In genomic region chr19:58733216-58733615, GRCm38 (mm10) we compare ENCODE assay signal across 26 mouse cellular contexts. TPM values are rescaled to one million over a fixed set of nuclear protein-coding genes. Genes with fewer than 3 reads are reported as not detected.
DNase-seq lines count a peak whose midpoint lies in the region; ATAC-seq and TF ChIP-seq lines count a peak whose summit lies in the region.
"Had no signal": no experiment of that assay in that cellular context is flagged by ENCODE, and none has a peak within 500 bp of the region (broad histone marks: within the 10 kb centered on the region; RNA-seq: fewer than 3 reads in every experiment).

No protein-coding gene starts in this region.

- no peak overlapping the region for H3K9ac ChIP-seq in heart, embryonic 12.5 days
- no peak overlapping the region for H3K9ac ChIP-seq in stomach, embryonic 15.5 days
- no peak overlapping the region for H3K9ac ChIP-seq in stomach, postnatal 0 days (ENCODE audit: low read length)
- H3K9ac ChIP-seq: embryonic facial prominence, embryonic 15.5 days; heart, embryonic 15.5 days; hindbrain, embryonic 13.5 days had no signal

- H3K4me3 ChIP-seq in heart, embryonic 12.5 days = no peak overlapping the region
- H3K4me3 ChIP-seq in stomach, embryonic 15.5 days (replicated peaks) = no peak overlapping the region
- no peak overlapping the region for H3K4me3 ChIP-seq in stomach, postnatal 0 days (ENCODE audit: low read depth, low read length)
- H3K4me3 ChIP-seq in limb, embryonic 10.5 days = no peak overlapping the region
- H3K4me3 ChIP-seq: embryonic facial prominence, embryonic 15.5 days; erythroblast, embryonic 14.5 days; forebrain, embryonic 10.5 days; heart, embryonic 10.5 days; heart, embryonic 15.5 days; hindbrain, embryonic 13.5 days had no signal

- peak; percentile 82 for DNase-seq in heart, adult 11 months
- peak; percentile 35 for DNase-seq in kidney, adult 18-20 months
- DNase-seq in kidney, postnatal 4 days = no peak
- DNase-seq in stomach, postnatal 0 days (ENCODE audit: low spot score) = no peak
- no peak for DNase-seq in limb, embryonic 10.5 days (ENCODE audit: low spot score)
- DNase-seq: adrenal gland, adult 8-10 months; adrenal gland, postnatal 36 days; B cell, adult 2 months; cerebellum, adult 2 months; cerebellum, postnatal 10 days; embryo, embryonic 11 days; gastrocnemius, postnatal 36 days; heart, adult 18-20 months; heart, postnatal 14 days had no signal

- no peaks in the 10 kb centered on the region for H3K4me1 ChIP-seq in heart, embryonic 12.5 days (replicated peaks)
- H3K4me1 ChIP-seq in stomach, embryonic 15.5 days = no peaks in the 10 kb centered on the region
- no peaks in the 10 kb centered on the region for H3K4me1 ChIP-seq in stomach, postnatal 0 days (replicated peaks; ENCODE audit: control insufficient read depth, insufficient read depth)
- no peaks in the 10 kb centered on the region; the same call in 1 of the 2 replicates for H3K4me1 ChIP-seq in limb, embryonic 10.5 days
- H3K4me1 ChIP-seq: forebrain, embryonic 10.5 days; heart, embryonic 10.5 days; heart, embryonic 15.5 days; hindbrain, embryonic 13.5 days had no signal

- ATAC-seq in heart, embryonic 12.5 days (ENCODE audit: insufficient number of reproducible peaks, low FRiP score) = no peak
- ATAC-seq in stomach, embryonic 15.5 days (ENCODE audit: insufficient read depth, low FRiP score, low read depth) = 0 out of 2 replicates have a peak, but pooled peaks have one; percentile 31
- no peak for ATAC-seq in stomach, postnatal 0 days (ENCODE audit: low FRiP score, low TSS enrichment)
- ATAC-seq: CD4-positive, CD25-positive, alpha-beta regulatory T cell, adult 4 months; forebrain, embryonic 14.5 days had no signal

- 73% methylated on average over 6 of the region's 6 CpGs for WGBS in heart, embryonic 12.5 days
- WGBS in stomach, embryonic 15.5 days = 75% methylated on average over 6 of the region's 6 CpGs
- 82% methylated on average over 6 of the region's 6 CpGs for WGBS in stomach, postnatal 0 days
- WGBS in limb, embryonic 10.5 days = 88% methylated on average over 6 of the region's 6 CpGs

- H3K9me3 ChIP-seq in heart, embryonic 12.5 days (replicated peaks) = no peaks in the 10 kb centered on the region
- H3K9me3 ChIP-seq in stomach, embryonic 15.5 days = no peaks in the 10 kb centered on the region
- H3K9me3 ChIP-seq in stomach, postnatal 0 days (ENCODE audit: control insufficient read depth, low read length) = no peaks in the 10 kb centered on the region
- H3K9me3 ChIP-seq in limb, embryonic 10.5 days (replicated peaks) = no peaks in the 10 kb centered on the region
- H3K9me3 ChIP-seq: embryonic facial prominence, embryonic 15.5 days; forebrain, embryonic 10.5 days; heart, embryonic 10.5 days; heart, embryonic 15.5 days; hindbrain, embryonic 13.5 days had no signal

- H3K36me3 ChIP-seq in heart, embryonic 12.5 days = no peaks in the 10 kb centered on the region
- H3K36me3 ChIP-seq in stomach, embryonic 15.5 days = no peaks in the 10 kb centered on the region
- H3K36me3 ChIP-seq in stomach, postnatal 0 days (ENCODE audit: control insufficient read depth, insufficient read depth, low read length) = no peaks in the 10 kb centered on the region
- no peaks in the 10 kb centered on the region for H3K36me3 ChIP-seq in limb, embryonic 10.5 days
- H3K36me3 ChIP-seq: embryonic facial prominence, embryonic 15.5 days; forebrain, embryonic 10.5 days; G1E; heart, embryonic 10.5 days; heart, embryonic 15.5 days; hindbrain, embryonic 13.5 days had no signal

- H3K27ac ChIP-seq in heart, embryonic 12.5 days (ENCODE audit: poor library complexity, severe bottlenecking) = no peak overlapping the region
- H3K27ac ChIP-seq in stomach, embryonic 15.5 days = no peak overlapping the region
- no peak overlapping the region for H3K27ac ChIP-seq in stomach, postnatal 0 days (replicated peaks)
- H3K27ac ChIP-seq in limb, embryonic 10.5 days = no peak overlapping the region
- H3K27ac ChIP-seq: embryonic facial prominence, embryonic 15.5 days; forebrain, embryonic 10.5 days; heart, embryonic 10.5 days; heart, embryonic 15.5 days; hindbrain, embryonic 13.5 days had no signal

- no peak overlapping the region for H3K4me2 ChIP-seq in heart, embryonic 12.5 days
- no peak overlapping the region for H3K4me2 ChIP-seq in stomach, embryonic 15.5 days
- H3K4me2 ChIP-seq in stomach, postnatal 0 days (replicated peaks; ENCODE audit: low read depth) = no peak overlapping the region
- H3K4me2 ChIP-seq: embryonic facial prominence, embryonic 15.5 days; heart, embryonic 15.5 days; hindbrain, embryonic 13.5 days had no signal

- TF ChIP-seq CTCF in stomach, postnatal 0 days (IDR thresholded peaks at IDR 0.05; ENCODE audit: low read depth) = no peak

- no peak for TF ChIP-seq EP300 in stomach, postnatal 0 days (optimal IDR thresholded peaks at IDR 0.05)

- H3K27me3 ChIP-seq in heart, embryonic 12.5 days (replicated peaks) = 0 out of 2 replicates have a peak, but pooled peaks cover 3% of the 10 kb centered on the region
- H3K27me3 ChIP-seq in stomach, embryonic 15.5 days (replicated peaks) = no peaks in the 10 kb centered on the region
- H3K27me3 ChIP-seq in stomach, postnatal 0 days (ENCODE audit: control insufficient read depth, insufficient read depth, low read length) = no peaks in the 10 kb centered on the region
- H3K27me3 ChIP-seq in limb, embryonic 10.5 days (ENCODE audit: low read depth, poor library complexity, severe bottlenecking) = no peaks in the 10 kb centered on the region
- H3K27me3 ChIP-seq: embryonic facial prominence, embryonic 15.5 days; heart, embryonic 15.5 days; hindbrain, embryonic 13.5 days had no signal

RNA-seq across cellular contexts. Expression of gene Pnliprp1, which starts 4.5 kb away (rescaled TPM):
- 0.31 and 0.52 TPM in 2 replicates for polyA plus RNA-seq in heart, embryonic 12.5 days (2016; fragmentation: Nextera tagmentation; extraction: Ambion mirVana)
- 3,354 and 4,799 TPM in 2 replicates for polyA plus RNA-seq in stomach, embryonic 15.5 days (2015; fragmentation: Nextera tagmentation; extraction: Ambion mirVana)
- polyA plus RNA-seq in stomach, postnatal 0 days (2015; fragmentation: Nextera tagmentation; extraction: Ambion mirVana) = 10.3 and 11.8 TPM in 2 replicates
- 0.25 TPM in 1 of 2 replicates, not detected in the other for polyA plus RNA-seq in limb, embryonic 10.5 days (2016; fragmentation: Nextera tagmentation; extraction: Ambion mirVana)
- polyA plus RNA-seq: CD4-positive, CD25-positive, alpha-beta regulatory T cell, adult 4 months; cerebellum, adult 2 months; embryonic facial prominence, embryonic 11.5 days; erythroblast, embryonic 14.5 days; forebrain, embryonic 10.5 days; G1E had no signal

RNA-seq across cellular contexts. Expression of gene Pnliprp2, which starts 26.3 kb away (rescaled TPM):
- 0.10 TPM in 1 of 2 replicates, not detected in the other for polyA plus RNA-seq in heart, embryonic 12.5 days (2016; fragmentation: Nextera tagmentation; extraction: Ambion mirVana)
- polyA plus RNA-seq in stomach, embryonic 15.5 days (2015; fragmentation: Nextera tagmentation; extraction: Ambion mirVana) = 17.6 and 18.4 TPM in 2 replicates
- 3.9 and 4.2 TPM in 2 replicates for polyA plus RNA-seq in stomach, postnatal 0 days (2015; fragmentation: Nextera tagmentation; extraction: Ambion mirVana)
- 0.11 TPM in 1 of 2 replicates, not detected in the other for polyA plus RNA-seq in limb, embryonic 10.5 days (2016; fragmentation: Nextera tagmentation; extraction: Ambion mirVana)
- polyA plus RNA-seq: CD4-positive, CD25-positive, alpha-beta regulatory T cell, adult 4 months; cerebellum, adult 2 months; embryonic facial prominence, embryonic 11.5 days; erythroblast, embryonic 14.5 days; G1E; hindbrain, embryonic 13.5 days had no signal

Comparison
In these comparisons a context has a peak if more than half of its experiments do, and no peak if none do; other contexts are left out.
1. DNase-seq: peak in heart, adult 11 months (single experiment) and kidney, adult 18-20 months (single experiment); none in kidney, postnatal 4 days (0 of 2), stomach, postnatal 0 days (single experiment) and limb, embryonic 10.5 days (single experiment).
2. RNA of gene Pnliprp1, which starts 4.5 kb away (polyA plus RNA-seq): 3,354 to 4,799 TPM in stomach, embryonic 15.5 days; 10.3 to 11.8 TPM in stomach, postnatal 0 days, 0.31 to 0.52 TPM in heart, embryonic 12.5 days and 0.25 TPM in limb, embryonic 10.5 days; every median in the first group is over 100 times any median in the second.